Mouse (Mus musculus): Measurements from ENCODE around the gene Prkcz. TPM values are rescaled to one million over a fixed set of nuclear protein-coding genes. Genes with fewer than 3 reads are reported as not detected.
"Not testable (repeated sequence)": the region's sequence is repeated elsewhere in the genome, so short reads cannot be mapped to it uniquely, and the experiment has no call there.

Gene Prkcz
- polyA plus RNA-seq, 1 experiment from 2014 or later, result 63.3 TPM

- Histone ChIP-seq H3K27ac (no peak overlapping the region), H3K9ac (no peak overlapping the region), H3K9me3 (no peaks in the 10 kb centered on the region), H3K36me3 (peaks cover 44% of the 10 kb centered on the region), H3K4me3 (no peak overlapping the region), H3K4me1 (replicated peaks) (peaks cover 17% of the 10 kb centered on the region), H3K27me3 (no peaks in the 10 kb centered on the region), H3K4me2 (no peak overlapping the region)
- no peak for ATAC-seq (ENCODE audit: low FRiP score)
- WGBS, result 38% methylated on average over 5 of the region's 5 CpGs
Measured at GRCm38 (mm10) chr4:155268382-155268781, 92.8 kb downstream of the Prkcz start.

GRCm38 (mm10) chr4:155267639-155268175 lies 93.5 kb downstream of the Prkcz start:
- H3K36me3 ChIP-seq, result peaks cover 44% of the 10 kb centered on the region

GRCm38 (mm10) chr4:155267047-155267543 lies 94.1 kb downstream of the Prkcz start:
- Histone ChIP-seq H3K9me3 (no peaks in the 10 kb centered on the region), H3K27me3 (no peaks in the 10 kb centered on the region), H3K27ac (no peak overlapping the region), H3K9ac (no peak overlapping the region), H3K4me2 (no peak overlapping the region), H3K4me3 (no peak overlapping the region), H3K4me1 (replicated peaks) (peaks cover 17% of the 10 kb centered on the region), H3K36me3 (peaks cover 44% of the 10 kb centered on the region)
- WGBS, result 79% methylated on average over 7 of the region's 7 CpGs
- ATAC-seq (ENCODE audit: low FRiP score), result no peak

More at GRCm38 (mm10) chr4:155267639-155268175, 93.5 kb downstream of the Prkcz start:
- WGBS, result 58% methylated on average over 12 of the region's 12 CpGs
- Histone ChIP-seq H3K27me3 (no peaks in the 10 kb centered on the region), H3K9me3 (no peaks in the 10 kb centered on the region), H3K4me2 (no peak overlapping the region), H3K4me3 (no peak overlapping the region), H3K9ac (no peak overlapping the region), H3K4me1 (replicated peaks) (peaks cover 17% of the 10 kb centered on the region), H3K27ac (no peak overlapping the region)
- no peak for ATAC-seq (ENCODE audit: low FRiP score)

- Histone ChIP-seq H3K27ac (no peak overlapping the region), H3K27me3 (no peaks in the 10 kb centered on the region), H3K9ac (no peak overlapping the region; the same call in 1 of the 2 replicates), H3K4me2 (no peak overlapping the region), H3K9me3 (no peaks in the 10 kb centered on the region), H3K4me1 (replicated peaks) (peaks cover 17% of the 10 kb centered on the region), H3K36me3 (peaks cover 36% of the 10 kb centered on the region), H3K4me3 (no peak overlapping the region)
- WGBS, result 82% methylated on average over 3 of the region's 3 CpGs
- ATAC-seq (ENCODE audit: low FRiP score), result no peak
Measured at GRCm38 (mm10) chr4:155264521-155265321, 96.4 kb downstream of the Prkcz start.

GRCm38 (mm10) chr4:155252253-155252652 lies 108.9 kb downstream of the Prkcz start:
- Histone ChIP-seq H3K9ac (peak overlapping the region; percentile 62; the same call in 1 of the 2 replicates), H3K9me3 (no peaks in the 10 kb centered on the region), H3K27me3 (no peaks in the 10 kb centered on the region), H3K4me1 (replicated peaks) (peaks cover 43% of the 10 kb centered on the region), H3K36me3 (peaks cover 19% of the 10 kb centered on the region), H3K4me3 (no peak overlapping the region), H3K27ac (no peak overlapping the region), H3K4me2 (peak overlapping the region; percentile 91; the same call in 1 of the 2 replicates)
- WGBS, result 84% methylated on average over 6 of the region's 6 CpGs
- no peak for ATAC-seq (ENCODE audit: low FRiP score)

GRCm38 (mm10) chr4:155251147-155251546 lies 110.0 kb downstream of the Prkcz start:
- WGBS, result 68% methylated on average over 3 of the region's 3 CpGs
- Histone ChIP-seq H3K4me2 (peak overlapping the region; percentile 91), H3K4me1 (replicated peaks) (peaks cover 49% of the 10 kb centered on the region), H3K4me3 (peak overlapping the region; percentile 62), H3K9ac (peak overlapping the region; percentile 62; the same call in 1 of the 2 replicates), H3K36me3 (peaks cover 10% of the 10 kb centered on the region), H3K27me3 (no peaks in the 10 kb centered on the region), H3K27ac (peak overlapping the region; percentile 5; the same call in 1 of the 2 replicates), H3K9me3 (no peaks in the 10 kb centered on the region)
- ATAC-seq (ENCODE audit: low FRiP score), result no peak

GRCm38 (mm10) chr4:155250361-155251117 lies 110.6 kb downstream of the Prkcz start:
- H3K27ac ChIP-seq, result peak overlapping the region; percentile 99
- peak overlapping the region; percentile 90 for H3K9ac ChIP-seq
- H3K36me3 ChIP-seq, result peaks cover 7% of the 10 kb centered on the region
- peak overlapping the region; percentile 91 for H3K4me2 ChIP-seq
- 11% methylated on average over 23 of the region's 23 CpGs for WGBS
- peak overlapping the region; percentile 62 for H3K4me3 ChIP-seq
- H3K27me3 ChIP-seq, result no peaks in the 10 kb centered on the region
- no peaks in the 10 kb centered on the region for H3K9me3 ChIP-seq
- peak; percentile 29 for ATAC-seq (ENCODE audit: low FRiP score)
- peaks cover 53% of the 10 kb centered on the region for H3K4me1 ChIP-seq (replicated peaks)

- no peaks in the 10 kb centered on the region for H3K27me3 ChIP-seq
Measured at GRCm38 (mm10) chr4:155249648-155250351, 111.4 kb downstream of the Prkcz start, which contains the start of gene Faap20. TSS of gene Faap20 (plus strand) at chr4:155249802.

GRCm38 (mm10) chr4:155249257-155249647 lies 111.9 kb downstream of the Prkcz start:
- H3K9me3 ChIP-seq, result no peaks in the 10 kb centered on the region
- WGBS, result 0% methylated on average over 9 of the region's 9 CpGs
- peak overlapping the region; percentile 91 for H3K4me2 ChIP-seq
- peak overlapping the region; percentile 90 for H3K9ac ChIP-seq
- H3K4me1 ChIP-seq (replicated peaks), result peaks cover 53% of the 10 kb centered on the region
- no peaks in the 10 kb centered on the region for H3K27me3 ChIP-seq
- peak overlapping the region; percentile 99 for H3K27ac ChIP-seq
- peak; percentile 71 for ATAC-seq (ENCODE audit: low FRiP score)
- peak overlapping the region; percentile 62 for H3K4me3 ChIP-seq
- H3K36me3 ChIP-seq, result peaks cover 7% of the 10 kb centered on the region

More at GRCm38 (mm10) chr4:155249648-155250351, 111.4 kb downstream of the Prkcz start, which contains the start of gene Faap20:
- peak; percentile 92 for ATAC-seq (ENCODE audit: low FRiP score)
- under 1% methylated on average over 50 of the region's 58 CpGs for WGBS
- Histone ChIP-seq H3K36me3 (peaks cover 7% of the 10 kb centered on the region), H3K27ac (peak within 1 kb of the TSS; percentile 99), H3K9ac (peak within 1 kb of the TSS; percentile 90), H3K4me1 (replicated peaks) (peaks cover 53% of the 10 kb centered on the region), H3K4me2 (peak within 1 kb of the TSS; percentile 91), H3K4me3 (peak within 1 kb of the TSS; percentile 62), H3K9me3 (no peaks in the 10 kb centered on the region)

GRCm38 (mm10) chr4:155248054-155248453 lies 113.1 kb downstream of the Prkcz start:
- H3K9me3 ChIP-seq; H3K27ac ChIP-seq; H3K4me2 ChIP-seq; H3K9ac ChIP-seq; H3K36me3 ChIP-seq; H3K27me3 ChIP-seq; H3K4me3 ChIP-seq; ATAC-seq (ENCODE audit: low FRiP score): not testable (repeated sequence)
- WGBS, result 94% methylated on average over 3 of the region's 3 CpGs
- H3K4me1 ChIP-seq (replicated peaks), result peaks cover 42% of the 10 kb centered on the region

GRCm38 (mm10) chr4:155246691-155247105 lies 114.5 kb downstream of the Prkcz start:
- Histone ChIP-seq H3K27me3 (no peaks in the 10 kb centered on the region), H3K4me2 (no peak overlapping the region), H3K4me3 (no peak overlapping the region), H3K27ac (peak overlapping the region; percentile 40; the same call in 1 of the 2 replicates), H3K4me1 (replicated peaks) (peaks cover 28% of the 10 kb centered on the region), H3K9ac (peak overlapping the region; percentile 43), H3K9me3 (no peaks in the 10 kb centered on the region), H3K36me3 (no peaks in the 10 kb centered on the region)
- no peak; the same call in 1 of the 2 replicates for ATAC-seq (ENCODE audit: low FRiP score)
- 70% methylated on average over 12 of the region's 12 CpGs for WGBS
